Mouse (Mus musculus) neural tube, embryonic 13.5 days (tissue): ENCODE results near the gene Cd244a. TPM values are rescaled to one million over a fixed set of nuclear protein-coding genes. Genes with fewer than 3 reads are reported as not detected.

Experiments used
- ATAC-seq: fragments of 200-750 bp; cut with Nextera tagmentation; 2 replicates; pipeline ENCODE4 v1.8.0; 2017; ENCODE audit warnings: low read depth, mild to moderate bottlenecking, moderate TSS enrichment, moderate library complexity
- H3K27ac ChIP-seq: fragments of 300-500 bp; sonication (generic); replicated peaks from 2 replicates; pipeline ENCODE4 v1.5.1; 2015; ENCODE audit warnings: moderate library complexity, mild to moderate bottlenecking, inconsistent platforms
- H3K27me3 ChIP-seq: fragments of 300-500 bp; sonication (generic); 2 replicates; pipeline ENCODE4 v1.6.1; 2015; ENCODE audit warnings: mild to moderate bottlenecking, inconsistent platforms
- H3K36me3 ChIP-seq: fragments of 300-500 bp; sonication (generic); 2 replicates; pipeline ENCODE4 v1.6.1; 2015; ENCODE audit warnings: mild to moderate bottlenecking, inconsistent platforms
- H3K4me1 ChIP-seq: fragments of 300-500 bp; sonication (generic); replicated peaks from 2 replicates; pipeline ENCODE4 v1.6.1; 2015; ENCODE audit warnings: inconsistent platforms
- H3K4me2 ChIP-seq: fragments of 300-500 bp; sonication (generic); 2 replicates; pipeline ENCODE4 v1.6.1; 2015; ENCODE audit warnings: inconsistent platforms, mild to moderate bottlenecking, moderate library complexity
- H3K4me3 ChIP-seq: fragments of 300-500 bp; sonication (generic); 2 replicates; pipeline ENCODE4 v1.5.1; 2015; ENCODE audit warnings: mild to moderate bottlenecking, inconsistent platforms
- H3K9ac ChIP-seq: fragments of 300-500 bp; sonication (generic); 2 replicates; pipeline ENCODE4 v1.6.1; 2015; ENCODE audit warnings: moderate library complexity, mild to moderate bottlenecking, inconsistent platforms
- H3K9me3 ChIP-seq: fragments of 300-500 bp; sonication (generic); 2 replicates; pipeline ENCODE4 v1.6.1; 2016; ENCODE audit warnings: inconsistent platforms
- WGBS: fragments of 180-500 bp; shearing (Covaris S2); methylation state at CpG from one replicate; pipeline ENCODE4 v1.1.7; 2015; 5-methylcytosine and 5-hydroxymethylcytosine counted together
- polyA plus RNA-seq: library from polyadenylated mRNA; unstranded; fragments of >200 nt; fragmentation: Nextera tagmentation; extraction: Ambion mirVana; gene quantifications from 2 replicates; pipeline ENCODE4 v1.2.1, GENCODE M21; 2015

Gene Cd244a
- not detected in 2 replicates for polyA plus RNA-seq

GRCm38 (mm10) chr1:171558898-171559297 lies at the start of gene Cd244a:
Gene Cd244a, plus strand, starts transcription at chr1:171559193.
- Histone ChIP-seq H3K9ac (no peak within 1 kb of the TSS), H3K36me3 (no peaks in the 10 kb centered on the region), H3K4me3 (no peak within 1 kb of the TSS), H3K9me3 (no peaks in the 10 kb centered on the region), H3K27me3 (no peaks in the 10 kb centered on the region), H3K4me1 (no peaks in the 10 kb centered on the region), H3K27ac (no peak within 1 kb of the TSS), H3K4me2 (no peak within 1 kb of the TSS)
- no peak for ATAC-seq
- WGBS, result 78% methylated on average over 4 of the region's 4 CpGs

- H3K4me1 ChIP-seq, result no peaks in the 10 kb centered on the region
- H3K9ac ChIP-seq, result no peak overlapping the region
- H3K4me2 ChIP-seq, result no peak overlapping the region
- no peak for ATAC-seq
- H3K36me3 ChIP-seq, result no peaks in the 10 kb centered on the region
- H3K9me3 ChIP-seq, result no peaks in the 10 kb centered on the region
- no peak overlapping the region for H3K27ac ChIP-seq
- H3K27me3 ChIP-seq, result no peaks in the 10 kb centered on the region
- WGBS, result 89% methylated on average over 2 of the region's 2 CpGs
- no peak overlapping the region for H3K4me3 ChIP-seq
These were observed 45.8 kb upstream of the Cd244a start for GRCm38 (mm10) chr1:171513234-171513633.

- Histone ChIP-seq H3K4me3 (no peak overlapping the region), H3K27me3 (no peaks in the 10 kb centered on the region), H3K4me2 (no peak overlapping the region), H3K27ac (no peak overlapping the region), H3K9me3 (no peaks in the 10 kb centered on the region), H3K4me1 (no peaks in the 10 kb centered on the region), H3K9ac (no peak overlapping the region), H3K36me3 (no peaks in the 10 kb centered on the region)
- ATAC-seq, result no peak
- 96% methylated on average over 1 of the region's 1 CpGs for WGBS
These were observed 45.2 kb upstream of the Cd244a start for GRCm38 (mm10) chr1:171513760-171514159.

GRCm38 (mm10) chr1:171515039-171515438 lies 44.0 kb upstream of the Cd244a start:
- Histone ChIP-seq H3K4me1 (no peaks in the 10 kb centered on the region), H3K36me3 (no peaks in the 10 kb centered on the region), H3K27me3 (no peaks in the 10 kb centered on the region), H3K9me3 (no peaks in the 10 kb centered on the region), H3K9ac (no peak overlapping the region), H3K27ac (no peak overlapping the region), H3K4me3 (no peak overlapping the region), H3K4me2 (no peak overlapping the region)
- 50% methylated on average over 1 of the region's 1 CpGs for WGBS
- no peak for ATAC-seq

GRCm38 (mm10) chr1:171515557-171515956 lies 43.4 kb upstream of the Cd244a start:
- no peak overlapping the region for H3K4me2 ChIP-seq
- H3K9me3 ChIP-seq, result no peaks in the 10 kb centered on the region
- ATAC-seq, result no peak
- H3K4me3 ChIP-seq, result no peak overlapping the region
- WGBS, result 84% methylated on average over 4 of the region's 4 CpGs
- no peaks in the 10 kb centered on the region for H3K4me1 ChIP-seq
- H3K9ac ChIP-seq, result no peak overlapping the region
- H3K27me3 ChIP-seq, result no peaks in the 10 kb centered on the region
- no peak overlapping the region for H3K27ac ChIP-seq
- H3K36me3 ChIP-seq, result no peaks in the 10 kb centered on the region

GRCm38 (mm10) chr1:171531367-171531766 lies 27.6 kb upstream of the Cd244a start:
- WGBS, result 92% methylated on average over 4 of the region's 4 CpGs
- Histone ChIP-seq H3K4me3 (no peak overlapping the region), H3K9ac (no peak overlapping the region), H3K4me1 (no peaks in the 10 kb centered on the region), H3K27ac (no peak overlapping the region), H3K27me3 (no peaks in the 10 kb centered on the region), H3K9me3 (no peaks in the 10 kb centered on the region), H3K4me2 (no peak overlapping the region), H3K36me3 (no peaks in the 10 kb centered on the region)
- no peak for ATAC-seq

GRCm38 (mm10) chr1:171532830-171533229 lies 26.2 kb upstream of the Cd244a start:
- no peak for ATAC-seq
- Histone ChIP-seq H3K4me1 (no peaks in the 10 kb centered on the region), H3K4me2 (no peak overlapping the region), H3K27me3 (no peaks in the 10 kb centered on the region), H3K36me3 (no peaks in the 10 kb centered on the region), H3K9me3 (no peaks in the 10 kb centered on the region), H3K4me3 (no peak overlapping the region), H3K27ac (no peak overlapping the region), H3K9ac (no peak overlapping the region)
- WGBS, result 63% methylated on average over 2 of the region's 2 CpGs

- Histone ChIP-seq H3K9ac (no peak overlapping the region), H3K4me2 (no peak overlapping the region), H3K9me3 (peaks cover 6% of the 10 kb centered on the region; the same call in 1 of the 2 replicates), H3K4me1 (no peaks in the 10 kb centered on the region), H3K27ac (no peak overlapping the region), H3K4me3 (no peak overlapping the region), H3K27me3 (no peaks in the 10 kb centered on the region), H3K36me3 (no peaks in the 10 kb centered on the region)
- no peak for ATAC-seq
These were observed 24.4 kb upstream of the Cd244a start for GRCm38 (mm10) chr1:171534557-171534956.

- no peaks in the 10 kb centered on the region for H3K27me3 ChIP-seq
- no peak for ATAC-seq
- WGBS, result 96% methylated on average over 1 of the region's 1 CpGs
These were observed 23.8 kb upstream of the Cd244a start, which contains the start of gene Itln1 for GRCm38 (mm10) chr1:171535194-171535593. Gene Itln1, minus strand, starts transcription at chr1:171535294.

GRCm38 (mm10) chr1:171540694-171541093 lies 18.3 kb upstream of the Cd244a start:
- no peak overlapping the region for H3K9ac ChIP-seq
- no peaks in the 10 kb centered on the region for H3K27me3 ChIP-seq
- no peak for ATAC-seq
- H3K27ac ChIP-seq, result no peak overlapping the region
- no peak overlapping the region for H3K4me3 ChIP-seq
- no peaks in the 10 kb centered on the region for H3K4me1 ChIP-seq
- peaks cover 11% of the 10 kb centered on the region for H3K9me3 ChIP-seq
- no peaks in the 10 kb centered on the region for H3K36me3 ChIP-seq
- 82% methylated on average over 1 of the region's 1 CpGs for WGBS
- H3K4me2 ChIP-seq, result no peak overlapping the region

More at GRCm38 (mm10) chr1:171535194-171535593, 23.8 kb upstream of the Cd244a start, which contains the start of gene Itln1:
- Histone ChIP-seq H3K4me2 (no peak within 1 kb of the TSS), H3K9me3 (peaks cover 11% of the 10 kb centered on the region), H3K9ac (no peak within 1 kb of the TSS), H3K27ac (no peak within 1 kb of the TSS), H3K4me1 (no peaks in the 10 kb centered on the region), H3K36me3 (no peaks in the 10 kb centered on the region), H3K4me3 (no peak within 1 kb of the TSS)

- Histone ChIP-seq H3K27me3 (no peaks in the 10 kb centered on the region), H3K4me1 (no peaks in the 10 kb centered on the region), H3K4me3 (no peak overlapping the region), H3K9me3 (no peaks in the 10 kb centered on the region), H3K9ac (no peak overlapping the region), H3K27ac (no peak overlapping the region), H3K36me3 (no peaks in the 10 kb centered on the region), H3K4me2 (no peak overlapping the region)
- WGBS, result 84% methylated on average over 7 of the region's 7 CpGs
- ATAC-seq, result no peak
These were observed 7.7 kb upstream of the Cd244a start for GRCm38 (mm10) chr1:171551326-171551725.

GRCm38 (mm10) chr1:171552230-171552629 lies 6.8 kb upstream of the Cd244a start:
- no peak overlapping the region for H3K27ac ChIP-seq
- H3K9ac ChIP-seq, result no peak overlapping the region
- no peaks in the 10 kb centered on the region for H3K9me3 ChIP-seq
- H3K4me3 ChIP-seq, result no peak overlapping the region
- H3K4me2 ChIP-seq, result no peak overlapping the region
- H3K36me3 ChIP-seq, result no peaks in the 10 kb centered on the region
- no peaks in the 10 kb centered on the region for H3K27me3 ChIP-seq
- 84% methylated on average over 2 of the region's 2 CpGs for WGBS
- ATAC-seq, result no peak
- no peaks in the 10 kb centered on the region for H3K4me1 ChIP-seq
